ENCODE assay signal across 11 mouse cellular contexts in genomic region chr4:117908834-117909453, GRCm38 (mm10). TPM values are rescaled to one million over a fixed set of nuclear protein-coding genes. Genes with fewer than 3 reads are reported as not detected.
DNase-seq lines count a peak whose midpoint lies in the region; ATAC-seq and TF ChIP-seq lines count a peak whose summit lies in the region.
"Had no signal": no experiment of that assay in that cellular context is flagged by ENCODE, and none has a peak within 500 bp of the region (broad histone marks: within the 10 kb centered on the region; RNA-seq: fewer than 3 reads in every experiment).

No protein-coding gene starts in this region.

- 76% methylated on average over 8 of the region's 8 CpGs for WGBS in intestine, embryonic 14.5 days
- 74% methylated on average over 8 of the region's 8 CpGs for WGBS in intestine, postnatal 0 days
- 63% methylated on average over 8 of the region's 8 CpGs for WGBS in forebrain, embryonic 12.5 days

- H3K4me3 ChIP-seq in intestine, embryonic 14.5 days (ENCODE audit: low read depth, low read length): no peak overlapping the region
- H3K4me3 ChIP-seq in intestine, postnatal 0 days (ENCODE audit: low read depth, low read length): no peak overlapping the region
- peak overlapping the region; percentile 6; the same call in 1 of the 2 replicates for H3K4me3 ChIP-seq in forebrain, embryonic 12.5 days (replicated peaks)

- no peak overlapping the region for H3K9ac ChIP-seq in intestine, embryonic 14.5 days (ENCODE audit: low read length)
- no peak overlapping the region for H3K9ac ChIP-seq in intestine, postnatal 0 days (ENCODE audit: low read depth, low read length)
- peak overlapping the region; percentile 14; the same call in 1 of the 2 replicates for H3K9ac ChIP-seq in forebrain, embryonic 12.5 days

- H3K27me3 ChIP-seq in intestine, embryonic 14.5 days (replicated peaks; ENCODE audit: control insufficient read depth, insufficient read depth, low read length): no peaks in the 10 kb centered on the region
- H3K27me3 ChIP-seq in intestine, postnatal 0 days (replicated peaks; ENCODE audit: control insufficient read depth, insufficient read depth, low read length): no peaks in the 10 kb centered on the region
- no peaks in the 10 kb centered on the region for H3K27me3 ChIP-seq in forebrain, embryonic 12.5 days
- H3K27me3 ChIP-seq: CH12.LX had no signal

- intact Hi-C loops in left cerebral cortex, postnatal 36 days (cut with DNase I): no loop called here

- no peak for TF ChIP-seq CTCF in intestine, postnatal 0 days (IDR thresholded peaks at IDR 0.05; ENCODE audit: low read depth)

- no peak overlapping the region for H3K27ac ChIP-seq in intestine, embryonic 14.5 days (ENCODE audit: low read depth)
- no peak overlapping the region for H3K27ac ChIP-seq in intestine, postnatal 0 days (ENCODE audit: low read depth, low read length)
- H3K27ac ChIP-seq in forebrain, embryonic 12.5 days: peak overlapping the region; percentile 87

- H3K4me1 ChIP-seq in intestine, embryonic 14.5 days (replicated peaks; ENCODE audit: control insufficient read depth, insufficient read depth, low read length): peaks cover 21% of the 10 kb centered on the region
- peaks cover 2% of the 10 kb centered on the region; the same call in 1 of the 2 replicates for H3K4me1 ChIP-seq in intestine, postnatal 0 days (replicated peaks; ENCODE audit: control insufficient read depth, insufficient read depth, low read length)
- peaks cover 58% of the 10 kb centered on the region for H3K4me1 ChIP-seq in forebrain, embryonic 12.5 days

- H3K36me3 ChIP-seq in intestine, embryonic 14.5 days (ENCODE audit: control insufficient read depth, insufficient read depth, low read length): peaks cover 46% of the 10 kb centered on the region
- H3K36me3 ChIP-seq in intestine, postnatal 0 days (ENCODE audit: control insufficient read depth, insufficient read depth): peaks cover 40% of the 10 kb centered on the region
- peaks cover 56% of the 10 kb centered on the region for H3K36me3 ChIP-seq in forebrain, embryonic 12.5 days (replicated peaks)

- H3K9me3 ChIP-seq in intestine, embryonic 14.5 days (ENCODE audit: control insufficient read depth, low read length): no peaks in the 10 kb centered on the region
- H3K9me3 ChIP-seq in intestine, postnatal 0 days (ENCODE audit: control insufficient read depth): no peaks in the 10 kb centered on the region
- H3K9me3 ChIP-seq in forebrain, embryonic 12.5 days: no peaks in the 10 kb centered on the region

- DNase-seq in intestine, embryonic 14.5 days (ENCODE audit: low spot score): no peak
- DNase-seq in left cerebral cortex, postnatal 36 days (ENCODE audit: low spot score in 2 of 2): peak; percentile 40 to 43
- DNase-seq in retina, embryonic 14.5 days (ENCODE audit: low spot score): peak; percentile 47
- no peak for DNase-seq in lung, postnatal 10 days
- DNase-seq in layer of hippocampus, adult 9-11 months: no peak
- DNase-seq: heart, adult 11 months; kidney, adult 11 months; lung, adult 2 months had no signal

- ATAC-seq in intestine, embryonic 14.5 days (replicated peaks; ENCODE audit: low FRiP score, low TSS enrichment, low read depth): no peak
- no peak for ATAC-seq in intestine, postnatal 0 days
- peak; percentile 90 for ATAC-seq in forebrain, embryonic 12.5 days (ENCODE audit: low FRiP score)

- peak overlapping the region; percentile 4; the same call in 1 of the 2 replicates for H3K4me2 ChIP-seq in intestine, embryonic 14.5 days (ENCODE audit: low read length)
- no peak overlapping the region for H3K4me2 ChIP-seq in intestine, postnatal 0 days (replicated peaks; ENCODE audit: low read depth)
- peak overlapping the region; percentile 45 for H3K4me2 ChIP-seq in forebrain, embryonic 12.5 days

RNA-seq across cellular contexts. Expression of gene Ipo13, which starts 5.9 kb away (rescaled TPM):
- polyA plus RNA-seq in intestine, embryonic 14.5 days (2014; fragmentation: Nextera tagmentation; extraction: Ambion mirVana): 43.2 and 43.3 TPM in 2 replicates
- polyA plus RNA-seq in intestine, postnatal 0 days (2015; fragmentation: Nextera tagmentation; extraction: Ambion mirVana): 15.8 and 18.2 TPM in 2 replicates
- polyA plus RNA-seq in forebrain, embryonic 12.5 days (2016; fragmentation: Nextera tagmentation; extraction: Ambion mirVana): 70.8 and 71.4 TPM in 2 replicates
- 100 to 1,000 TPM; 119 to 122 TPM for total RNA-seq in left cerebral cortex, postnatal 36 days (2021)

RNA-seq across cellular contexts. Expression of gene Dph2, which starts 17.1 kb away (rescaled TPM):
- polyA plus RNA-seq in intestine, embryonic 14.5 days (2014; fragmentation: Nextera tagmentation; extraction: Ambion mirVana): 20.0 and 23.1 TPM in 2 replicates
- polyA plus RNA-seq in intestine, postnatal 0 days (2015; fragmentation: Nextera tagmentation; extraction: Ambion mirVana): 5.0 and 5.5 TPM in 2 replicates
- 26.7 and 27.0 TPM in 2 replicates for polyA plus RNA-seq in forebrain, embryonic 12.5 days (2016; fragmentation: Nextera tagmentation; extraction: Ambion mirVana)
- 10 to 100 TPM in 1 of 2 experiments, 1 to 10 TPM in 1; 6.6 to 10.8 TPM for total RNA-seq in left cerebral cortex, postnatal 36 days (2021)

RNA-seq across cellular contexts. Expression of gene Artn, which starts 20.6 kb away (rescaled TPM):
- 7.0 and 7.2 TPM in 2 replicates for polyA plus RNA-seq in intestine, embryonic 14.5 days (2014; fragmentation: Nextera tagmentation; extraction: Ambion mirVana)
- polyA plus RNA-seq in intestine, postnatal 0 days (2015; fragmentation: Nextera tagmentation; extraction: Ambion mirVana): 1.2 and 1.3 TPM in 2 replicates
- polyA plus RNA-seq in forebrain, embryonic 12.5 days (2016; fragmentation: Nextera tagmentation; extraction: Ambion mirVana): 0.23 and 0.33 TPM in 2 replicates
- 1 to 10 TPM; 3.1 TPM for total RNA-seq in left cerebral cortex, postnatal 36 days (2021)
- total RNA-seq: CH12.LX had no signal

RNA-seq across cellular contexts. Expression of gene Atp6v0b, which starts 21.8 kb away (rescaled TPM):
- 213 and 219 TPM in 2 replicates for polyA plus RNA-seq in intestine, embryonic 14.5 days (2014; fragmentation: Nextera tagmentation; extraction: Ambion mirVana)
- 441 and 442 TPM in 2 replicates for polyA plus RNA-seq in intestine, postnatal 0 days (2015; fragmentation: Nextera tagmentation; extraction: Ambion mirVana)
- 233 TPM in 2 replicates for polyA plus RNA-seq in forebrain, embryonic 12.5 days (2016; fragmentation: Nextera tagmentation; extraction: Ambion mirVana)
- 100 to 1,000 TPM; 432 to 445 TPM for total RNA-seq in left cerebral cortex, postnatal 36 days (2021)

RNA-seq across cellular contexts. Expression of gene B4galt2, which starts 25.7 kb away (rescaled TPM):
- 26.3 and 30.6 TPM in 2 replicates for polyA plus RNA-seq in intestine, embryonic 14.5 days (2014; fragmentation: Nextera tagmentation; extraction: Ambion mirVana)
- polyA plus RNA-seq in intestine, postnatal 0 days (2015; fragmentation: Nextera tagmentation; extraction: Ambion mirVana): 8.7 and 8.9 TPM in 2 replicates
- polyA plus RNA-seq in forebrain, embryonic 12.5 days (2016; fragmentation: Nextera tagmentation; extraction: Ambion mirVana): 36.4 and 36.9 TPM in 2 replicates
- 100 to 1,000 TPM in 1 of 2 experiments, 10 to 100 TPM in 1; 95.6 to 107 TPM for total RNA-seq in left cerebral cortex, postnatal 36 days (2021)

Comparison
In these comparisons a context has a peak if more than half of its experiments do, and no peak if none do; other contexts are left out.
1. DNase-seq: peak in left cerebral cortex, postnatal 36 days (2 of 2) and retina, embryonic 14.5 days (single experiment); none in intestine, embryonic 14.5 days (single experiment), lung, postnatal 10 days (single experiment) and layer of hippocampus, adult 9-11 months (single experiment).